Mouse (Mus musculus): ENCODE data around the gene Irf2bp1.

DNA sequence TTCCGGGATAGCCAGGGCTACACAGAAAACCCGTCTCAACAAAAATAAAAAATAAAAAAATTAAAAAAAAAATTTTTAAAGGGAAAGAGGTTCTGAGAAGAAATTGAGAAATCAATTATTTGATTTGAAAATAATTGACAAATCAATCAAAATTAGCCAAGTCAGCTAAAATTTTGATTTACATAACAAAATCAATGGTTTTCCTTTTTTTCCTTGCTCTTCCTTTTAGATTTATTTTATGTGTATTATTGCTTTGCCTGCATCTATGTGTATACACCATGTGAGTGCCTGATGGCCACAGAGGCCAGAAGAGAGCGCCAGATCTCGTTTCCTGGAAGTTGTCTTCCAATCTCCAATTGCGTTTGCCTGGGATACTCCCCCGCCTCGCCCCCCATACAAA lies 14.1 kb downstream of the Irf2bp1 start:
- no peak for TF ChIP-seq HCFC1 (IDR thresholded peaks at IDR 0.05; ENCODE audit: borderline replicate concordance, insufficient read depth, low read length)
- no peak for TF ChIP-seq ZNF384 (IDR thresholded peaks at IDR 0.05; ENCODE audit: low read depth, low read length)
